Mouse (Mus musculus): Measurements from ENCODE around the gene Mpzl1.

DNA sequence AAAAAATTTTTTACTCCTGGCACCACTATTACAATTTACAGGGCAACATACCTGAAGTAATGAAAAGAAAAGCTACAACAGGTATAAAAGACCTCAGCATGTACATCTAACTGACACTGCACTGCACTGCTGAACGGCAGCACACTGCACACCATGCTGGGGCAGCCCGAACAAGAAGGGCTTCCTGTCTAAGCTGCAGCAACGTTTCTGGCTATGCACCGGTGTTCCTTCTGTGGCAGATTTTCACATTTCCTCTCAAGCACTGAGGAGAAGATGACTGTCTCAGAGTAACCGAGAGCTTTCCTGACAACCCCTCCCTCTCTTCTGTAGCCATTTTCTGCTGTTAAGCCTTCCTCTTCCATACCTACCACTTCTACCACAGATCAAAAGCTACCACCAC, 21.6 kb downstream of the Mpzl1 start:
- no peak for TF ChIP-seq EP300 (IDR thresholded peaks at IDR 0.05; ENCODE audit: low read depth)
- no peak for TF ChIP-seq CTCF (IDR thresholded peaks at IDR 0.05; ENCODE audit: low read depth)
